Mouse (Mus musculus) right cerebral cortex, postnatal 36 days (tissue): ENCODE data around the gene Med24.

ENCODE experiments used
- DNase-seq, 2 experiments: peaks; one replicate each; pipeline ENCODE4 v3.0.0; 2022; ENCODE audit warnings: low spot score in 2 of 2, mixed read lengths in 1 of 2

The Med24 gene

DNA sequence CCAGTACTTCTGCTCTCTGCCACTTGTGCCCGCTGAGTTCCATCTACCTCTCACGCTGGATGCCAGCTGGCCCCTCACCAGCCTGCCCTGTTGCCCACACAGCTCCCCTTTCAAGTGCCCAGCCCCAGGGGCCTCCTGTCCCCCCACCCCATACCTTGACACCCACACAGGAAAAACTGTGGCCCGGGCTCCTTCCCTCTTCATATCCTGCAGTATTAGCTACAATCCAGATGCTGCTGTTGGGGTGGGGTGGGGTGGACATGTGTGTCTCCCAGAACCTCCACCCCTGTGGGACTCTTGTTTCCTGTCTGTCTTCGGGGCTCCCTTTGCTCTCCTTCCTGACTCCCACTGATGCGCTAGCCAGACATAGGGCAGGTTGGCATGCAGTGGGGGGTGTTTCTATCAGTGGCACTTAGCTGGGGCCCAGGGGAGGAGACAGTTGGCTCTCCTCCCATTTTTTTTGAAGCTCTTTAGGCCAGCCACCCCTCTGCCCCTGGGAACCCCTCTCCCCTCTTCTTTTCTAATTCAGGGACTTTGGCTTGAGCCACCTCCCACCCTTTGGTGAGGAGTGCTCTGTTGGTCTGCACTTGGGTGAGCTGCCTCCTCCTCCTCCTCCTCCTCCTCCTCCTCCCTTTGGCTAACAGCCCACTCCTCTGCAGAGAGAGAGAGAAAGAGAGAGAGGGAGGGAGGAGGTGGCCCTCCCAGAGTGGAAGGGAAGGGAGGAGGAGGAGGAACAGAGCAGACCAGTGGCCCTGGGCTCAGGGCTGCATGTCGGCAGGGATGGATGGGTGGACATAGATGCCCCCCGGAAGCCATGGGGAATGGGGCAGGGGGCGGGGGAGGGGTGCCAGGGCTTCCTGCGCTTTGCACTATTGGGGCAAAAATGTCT is 36.4 kb upstream of the Med24 start:
- DNase-seq, result no peak

DNA sequence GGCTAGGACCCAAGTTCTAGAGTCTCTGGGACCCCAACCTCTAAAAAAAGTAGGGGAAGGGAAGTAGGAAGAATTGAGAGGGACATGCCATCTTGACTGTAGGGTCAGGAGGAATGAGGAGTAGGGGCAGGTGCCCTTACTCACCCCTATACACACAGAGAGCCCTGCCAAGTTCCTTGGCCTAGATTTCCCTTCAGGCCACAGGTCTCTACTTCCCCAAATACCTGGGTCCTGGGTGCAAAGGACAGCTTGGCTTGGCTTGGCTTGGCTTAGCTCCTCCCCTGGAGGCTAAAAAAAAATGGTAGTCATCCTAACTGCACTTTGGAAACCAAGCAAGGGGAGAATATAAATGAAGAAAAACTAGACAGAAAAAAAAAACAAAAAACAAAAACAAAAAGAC is 35.5 kb upstream of the Med24 start:
- no peak for DNase-seq

DNA sequence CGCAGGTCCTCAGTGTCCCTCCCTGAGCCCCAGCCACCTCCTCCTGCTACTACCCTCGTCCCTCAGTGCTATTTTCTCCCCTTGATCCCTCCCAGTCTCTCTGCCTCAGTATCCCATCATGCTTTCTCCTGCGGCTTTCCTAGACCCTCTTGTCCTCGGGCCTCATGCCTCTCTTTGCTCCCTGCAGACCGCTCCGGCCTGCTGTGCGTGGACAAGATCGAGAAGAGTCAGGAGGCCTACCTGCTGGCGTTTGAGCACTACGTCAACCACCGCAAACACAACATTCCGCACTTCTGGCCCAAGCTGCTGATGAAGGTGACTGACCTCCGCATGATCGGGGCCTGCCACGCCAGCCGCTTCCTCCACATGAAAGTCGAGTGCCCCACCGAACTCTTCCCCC is 34.9 kb upstream of the Med24 start:
- no peak for DNase-seq

DNA sequence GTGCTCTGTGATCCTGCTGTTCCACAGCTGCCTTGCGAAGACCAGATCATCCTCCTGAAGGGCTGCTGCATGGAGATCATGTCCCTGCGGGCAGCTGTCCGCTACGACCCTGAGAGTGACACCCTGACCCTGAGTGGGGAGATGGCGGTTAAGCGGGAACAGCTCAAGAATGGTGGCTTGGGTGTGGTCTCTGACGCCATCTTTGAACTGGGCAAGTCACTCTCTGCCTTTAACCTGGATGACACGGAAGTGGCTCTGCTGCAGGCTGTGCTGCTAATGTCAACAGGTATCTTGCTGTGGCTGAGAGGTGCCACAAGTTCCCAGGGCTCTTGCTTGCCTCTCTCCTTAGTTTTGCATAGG is 34.2 kb upstream of the Med24 start:
- no peak for DNase-seq

DNA sequence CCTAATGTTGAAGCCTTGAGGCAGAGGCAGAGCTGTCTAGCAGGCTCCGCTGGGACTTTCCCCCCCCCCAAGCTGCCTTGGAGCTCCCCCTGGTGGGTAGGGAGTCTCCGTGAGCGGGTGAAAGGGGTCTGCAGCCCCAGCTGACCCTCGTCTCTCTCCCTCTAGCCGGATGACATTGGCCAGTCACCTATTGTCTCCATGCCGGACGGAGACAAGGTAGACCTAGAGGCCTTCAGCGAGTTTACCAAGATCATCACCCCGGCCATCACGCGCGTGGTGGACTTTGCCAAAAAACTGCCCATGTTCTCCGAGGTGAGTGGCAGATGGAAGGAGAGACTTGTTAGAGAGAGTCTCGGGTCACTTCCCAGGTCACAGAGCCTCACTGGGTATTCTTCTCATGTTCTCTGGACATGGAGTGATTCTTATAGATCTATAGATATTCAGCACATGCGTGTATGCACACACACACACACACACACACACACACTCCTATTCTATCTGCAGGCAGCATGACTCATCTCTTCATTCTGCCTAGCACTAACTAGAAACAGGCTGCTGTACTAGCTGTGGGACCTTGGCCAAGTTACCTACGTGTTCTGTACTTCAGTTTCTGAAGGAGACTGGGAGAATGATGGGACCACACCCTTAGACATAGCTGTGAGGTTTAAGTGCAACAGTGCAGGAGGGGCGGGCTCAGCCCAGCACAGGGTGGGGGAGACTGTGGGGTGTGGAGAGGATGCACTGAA is 33.7 kb upstream of the Med24 start:
- DNase-seq, result peak in 1 of 2 experiments; percentile 76

DNA sequence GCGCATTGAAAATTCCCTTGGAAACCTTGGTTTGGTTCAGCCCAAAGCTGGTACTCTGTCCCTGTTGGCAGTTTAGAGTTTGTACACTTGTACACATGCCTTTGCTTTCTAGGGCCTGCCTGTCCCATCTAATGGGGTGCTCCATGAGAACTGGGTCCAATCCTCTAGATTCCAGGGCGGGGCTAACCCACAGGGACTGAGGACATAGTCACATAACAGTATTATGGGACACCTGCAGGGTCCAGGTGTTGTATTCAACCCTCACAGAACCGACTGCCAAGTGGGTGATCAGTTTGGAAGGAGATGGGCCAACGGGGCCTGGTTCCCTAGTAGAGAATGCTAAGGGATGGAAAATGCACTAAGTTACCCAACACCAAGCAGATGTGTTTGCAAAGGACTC is 32.7 kb upstream of the Med24 start:
- DNase-seq, result no peak

DNA sequence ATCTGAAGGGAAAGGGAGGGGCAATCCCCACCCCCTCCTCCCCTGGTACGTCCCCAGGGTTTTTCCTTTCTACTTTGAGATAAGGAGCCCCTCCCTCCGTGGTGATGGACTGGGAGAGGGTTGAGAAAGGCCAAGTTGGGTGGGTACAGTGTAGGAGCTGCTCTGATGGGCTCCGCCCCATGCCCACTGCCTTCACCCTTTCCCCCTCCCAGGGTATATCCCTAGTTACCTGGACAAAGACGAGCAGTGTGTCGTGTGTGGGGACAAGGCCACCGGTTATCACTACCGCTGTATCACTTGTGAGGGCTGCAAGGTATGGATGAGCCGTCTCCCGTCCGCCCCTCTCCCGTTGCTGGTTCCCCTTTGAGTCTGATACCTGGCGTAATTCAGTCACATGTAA is 27.5 kb upstream of the Med24 start:
- DNase-seq, result no peak

DNA sequence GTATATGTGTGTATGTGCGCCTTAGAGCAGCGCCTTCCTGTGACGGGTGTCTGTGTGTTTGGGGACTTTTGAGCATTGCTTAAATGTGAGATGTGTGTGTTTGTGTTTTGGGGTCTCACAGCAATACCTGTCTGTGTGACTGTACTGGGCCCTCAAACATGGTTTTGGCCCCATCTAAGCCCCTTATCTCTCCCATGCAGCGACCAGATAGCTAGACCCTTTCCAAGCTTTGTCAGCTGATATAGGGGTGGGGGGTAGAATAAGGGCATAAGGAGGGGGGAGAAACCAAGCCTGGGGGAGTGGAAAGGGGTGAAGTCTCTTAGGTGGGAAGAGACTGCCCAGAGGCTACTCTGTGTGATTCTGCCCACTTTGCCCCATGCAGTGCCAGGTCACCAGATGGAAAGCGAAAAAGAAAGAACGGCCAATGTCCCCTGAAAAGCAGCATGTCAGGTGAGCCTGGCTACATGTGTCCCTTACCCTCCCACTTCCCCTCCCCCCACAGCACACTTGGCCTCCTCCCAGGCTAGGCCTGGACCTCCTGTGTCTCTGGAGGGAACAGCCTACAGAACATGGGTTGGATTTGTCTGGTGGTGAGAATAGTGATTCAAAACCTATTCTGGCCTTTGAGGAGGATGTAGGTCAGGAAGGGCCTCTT is 26.6 kb upstream of the Med24 start:
- DNase-seq, result no peak

DNA sequence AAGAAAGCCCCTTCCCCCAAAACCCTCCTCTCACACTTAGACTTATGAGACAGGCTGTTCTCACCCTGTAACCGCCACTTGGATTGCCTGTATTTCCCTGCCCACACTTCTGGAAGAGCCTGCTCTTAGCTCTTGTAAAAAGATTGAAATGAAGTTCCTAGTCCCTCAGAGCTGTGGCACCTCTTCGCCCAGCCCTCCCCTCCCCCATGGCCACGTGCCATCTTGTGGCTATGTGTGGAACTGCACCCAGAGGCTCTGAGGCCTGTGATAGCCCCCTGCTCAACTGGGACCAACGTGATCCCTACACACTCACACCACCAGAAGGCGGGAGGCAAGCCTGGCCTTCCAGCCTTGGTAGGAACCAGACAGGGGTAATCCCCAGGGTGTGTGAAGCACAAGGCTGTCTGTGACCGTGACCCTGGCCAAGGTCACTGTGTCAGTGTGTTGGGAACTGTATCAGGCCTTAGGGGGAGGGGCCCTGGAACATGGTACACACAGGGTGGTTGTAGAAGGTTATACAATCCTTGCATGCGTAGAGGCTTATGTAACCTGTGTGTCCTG is 25.5 kb upstream of the Med24 start:
- peak in 1 of 2 experiments; percentile 49 for DNase-seq

DNA sequence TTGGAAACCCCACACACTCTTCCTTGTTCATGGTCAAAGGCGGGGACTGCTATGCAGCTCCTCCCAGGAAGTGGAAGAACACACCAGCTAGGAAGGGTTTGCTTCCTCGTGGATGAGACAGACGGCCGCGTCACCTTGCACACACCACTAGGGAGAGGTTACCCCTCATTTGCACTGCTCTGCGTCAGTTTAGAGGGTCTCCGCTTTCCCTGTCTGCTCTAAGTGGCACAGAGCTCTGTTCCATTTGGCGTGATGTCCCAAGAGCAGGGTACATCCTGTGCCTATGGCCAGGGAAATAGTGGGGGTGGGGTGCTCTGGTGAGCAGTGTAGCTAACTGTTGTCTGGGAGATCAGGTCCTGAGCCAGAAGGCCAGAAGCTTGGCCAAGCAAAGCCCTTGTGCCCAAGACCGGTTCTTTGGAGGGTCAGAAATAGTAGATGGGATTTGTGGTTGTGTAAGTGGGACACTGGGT is 25.0 kb upstream of the Med24 start:
- no peak for DNase-seq

DNA sequence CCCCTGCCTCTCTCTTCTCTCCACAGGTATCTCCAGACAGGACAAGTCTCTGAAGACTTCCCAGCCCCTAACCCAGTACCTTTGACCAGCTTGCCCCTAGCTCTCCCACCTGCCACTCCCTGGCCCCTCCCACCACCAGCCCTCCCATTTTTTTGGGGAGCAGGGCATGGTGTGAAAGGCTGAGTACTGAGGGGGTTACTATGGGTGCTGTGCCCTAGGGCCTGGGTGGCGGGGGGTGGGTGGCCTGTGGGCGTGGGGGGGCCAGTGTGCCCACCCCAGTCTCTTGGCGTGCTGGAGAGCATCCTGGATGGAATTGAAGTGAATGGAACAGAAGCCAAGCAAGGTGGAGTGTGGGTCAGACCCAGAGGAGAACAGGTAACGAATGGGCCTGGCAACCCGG is 24.0 kb upstream of the Med24 start:
- no peak for DNase-seq

DNA sequence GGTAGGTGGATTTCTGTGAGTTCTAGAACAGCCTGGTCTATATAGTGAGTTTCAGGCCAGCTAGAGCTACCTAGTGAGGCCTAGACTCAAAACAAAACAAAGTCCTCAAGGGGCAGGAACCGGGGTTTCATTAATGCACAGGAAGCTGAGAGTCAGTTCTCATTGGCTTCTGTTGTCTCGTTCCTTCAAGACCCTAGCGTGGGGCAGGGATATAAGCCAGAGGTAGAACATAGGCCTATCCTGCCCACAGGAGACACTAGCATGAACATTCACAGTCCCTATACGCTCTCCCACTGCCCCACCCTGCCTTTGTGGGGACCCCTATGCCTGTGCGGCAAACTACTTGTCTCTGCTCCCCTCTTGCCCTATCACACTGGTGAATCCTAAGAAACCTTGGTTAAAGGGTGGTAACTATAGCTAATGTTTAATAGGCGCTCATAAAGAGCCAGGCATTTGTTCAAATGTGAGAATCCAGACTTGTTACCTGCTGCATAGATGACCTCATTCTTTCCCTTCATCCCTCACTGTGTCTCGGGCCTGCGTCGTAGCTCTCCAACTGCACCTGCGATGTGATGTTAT is 23.4 kb upstream of the Med24 start:
- no peak for DNase-seq

DNA sequence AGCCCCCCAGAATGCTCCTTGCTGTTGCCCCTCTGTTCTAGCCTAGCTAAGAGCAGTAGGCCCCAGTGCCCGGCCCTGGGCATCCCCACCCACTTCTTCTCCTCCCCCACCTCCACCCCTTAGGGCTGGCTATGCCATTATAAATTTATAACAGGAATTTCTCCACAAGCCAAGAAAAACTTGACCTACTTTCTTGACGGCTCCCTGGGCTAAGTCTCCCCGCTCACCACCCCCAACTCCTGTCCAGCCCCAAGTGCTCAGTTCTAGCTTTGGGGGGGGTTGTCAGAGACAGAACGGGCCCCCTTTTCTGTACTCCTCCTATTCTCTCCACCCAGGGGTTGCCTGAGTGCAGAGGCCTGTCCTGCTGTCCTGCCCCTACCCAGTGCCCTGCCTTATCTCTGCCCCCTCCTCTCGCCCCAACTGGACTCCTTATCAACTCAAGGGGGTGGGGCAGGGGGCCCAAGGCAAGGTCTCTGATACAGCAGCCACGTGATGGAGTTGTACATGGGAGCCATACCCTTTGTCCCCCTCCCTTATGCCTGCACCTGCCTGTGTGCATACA is 22.1 kb upstream of the Med24 start:
- no peak for DNase-seq

DNA sequence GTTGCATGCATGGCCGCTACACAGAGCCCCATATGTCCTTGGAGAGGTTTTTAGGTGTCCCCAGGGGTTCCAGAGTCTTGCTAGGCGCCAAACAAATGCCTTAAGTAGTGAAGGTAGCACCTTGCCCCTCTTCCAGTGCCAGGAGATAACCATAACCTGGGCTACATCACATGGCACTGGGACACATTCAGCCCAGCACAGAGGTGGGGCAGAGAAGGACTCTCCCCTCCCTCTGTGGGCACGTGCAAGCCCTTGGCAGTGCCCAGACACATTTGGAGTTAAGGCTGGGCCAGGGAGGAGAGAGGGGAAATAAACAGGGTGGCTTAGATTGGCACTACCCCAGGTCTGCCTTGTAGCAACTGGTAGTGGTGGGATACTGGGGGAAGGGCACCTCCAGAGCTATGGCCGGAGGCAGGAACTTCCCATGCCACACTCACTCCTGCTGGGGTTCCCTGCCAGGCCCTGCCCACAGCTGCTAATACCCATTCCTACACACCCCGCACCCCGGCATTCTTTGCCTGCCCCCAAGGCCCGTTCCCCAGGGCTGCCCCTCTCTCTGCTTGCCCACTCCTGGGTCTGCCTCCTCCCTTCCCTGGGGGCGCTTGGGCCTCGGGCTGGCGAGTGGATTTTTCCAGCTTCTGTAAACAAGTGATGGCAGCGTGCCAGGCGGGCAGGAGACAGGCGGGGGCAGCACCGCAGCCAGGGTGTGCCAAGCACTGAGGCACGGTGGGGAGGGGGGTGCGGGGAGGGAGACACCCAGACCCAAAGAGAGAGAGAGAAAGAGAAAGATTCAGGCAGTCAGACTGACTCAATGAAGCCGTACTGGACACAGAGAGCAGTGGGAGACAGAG is 21.3 kb upstream of the Med24 start:
- DNase-seq, result peak in 1 of 2 experiments; percentile 75

DNA sequence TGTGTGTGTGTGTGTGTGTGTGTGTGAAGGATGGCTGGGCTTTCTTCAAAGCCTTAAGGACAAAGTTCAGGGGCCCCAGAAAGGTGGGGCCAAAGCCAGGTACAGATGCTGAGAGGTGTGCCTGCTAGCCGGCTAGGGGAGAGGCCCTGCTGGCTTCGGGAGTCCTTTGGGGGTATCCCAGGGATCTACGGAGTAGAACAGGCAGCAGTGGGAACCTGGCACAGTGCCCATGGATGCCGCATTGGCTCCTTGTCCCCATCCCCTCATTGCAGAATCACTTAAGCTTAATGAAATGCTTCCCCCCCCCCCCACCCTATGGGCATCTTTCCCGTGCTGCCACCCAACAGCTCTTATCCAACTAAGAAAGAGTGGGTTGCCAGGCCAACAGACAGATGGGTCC is 20.5 kb upstream of the Med24 start:
- DNase-seq, result peak in 1 of 2 experiments; percentile 17

DNA sequence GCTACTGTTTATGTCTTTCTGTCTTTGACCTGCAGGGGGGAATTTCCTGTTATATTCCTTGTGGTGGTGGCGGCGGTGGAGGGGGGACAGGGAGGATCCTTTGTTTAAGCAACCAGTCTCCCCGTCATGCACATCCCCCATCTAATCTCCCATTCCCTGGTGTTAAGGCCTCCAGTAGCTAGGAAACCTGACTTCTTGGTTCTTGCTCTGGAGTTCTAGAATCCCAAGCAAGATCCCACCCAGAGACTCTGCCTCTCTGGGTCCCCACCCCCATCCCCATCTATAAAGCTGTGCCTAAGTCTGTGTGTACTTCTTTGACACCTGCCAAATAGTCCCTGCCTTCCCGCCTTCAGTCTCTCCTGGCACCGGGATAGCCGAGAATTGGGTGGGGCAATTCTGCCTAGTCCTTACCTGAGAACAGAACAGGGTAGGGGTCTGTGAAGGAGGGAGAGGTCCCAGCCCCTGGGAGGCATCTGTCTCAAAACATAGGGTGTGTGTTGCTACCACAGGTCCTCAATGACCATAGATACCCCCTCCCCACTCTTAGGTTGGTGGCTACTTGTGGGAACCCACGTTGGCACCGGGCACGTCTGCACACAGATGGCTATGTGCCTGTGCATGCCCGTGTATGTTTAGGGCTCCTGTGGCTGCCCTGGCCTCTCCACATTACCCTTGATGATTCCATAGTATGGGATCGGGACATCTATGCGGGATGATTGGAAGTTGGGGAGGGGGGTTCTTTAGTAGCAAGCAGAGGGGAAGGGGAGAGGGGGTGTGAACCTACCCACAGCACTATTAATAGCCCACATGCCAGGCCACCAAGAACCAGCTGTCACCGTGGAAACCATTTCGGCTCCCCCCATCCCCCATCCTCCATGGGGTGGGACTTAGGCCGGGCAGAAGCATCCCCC is 19.5 kb upstream of the Med24 start:
- no peak for DNase-seq

DNA sequence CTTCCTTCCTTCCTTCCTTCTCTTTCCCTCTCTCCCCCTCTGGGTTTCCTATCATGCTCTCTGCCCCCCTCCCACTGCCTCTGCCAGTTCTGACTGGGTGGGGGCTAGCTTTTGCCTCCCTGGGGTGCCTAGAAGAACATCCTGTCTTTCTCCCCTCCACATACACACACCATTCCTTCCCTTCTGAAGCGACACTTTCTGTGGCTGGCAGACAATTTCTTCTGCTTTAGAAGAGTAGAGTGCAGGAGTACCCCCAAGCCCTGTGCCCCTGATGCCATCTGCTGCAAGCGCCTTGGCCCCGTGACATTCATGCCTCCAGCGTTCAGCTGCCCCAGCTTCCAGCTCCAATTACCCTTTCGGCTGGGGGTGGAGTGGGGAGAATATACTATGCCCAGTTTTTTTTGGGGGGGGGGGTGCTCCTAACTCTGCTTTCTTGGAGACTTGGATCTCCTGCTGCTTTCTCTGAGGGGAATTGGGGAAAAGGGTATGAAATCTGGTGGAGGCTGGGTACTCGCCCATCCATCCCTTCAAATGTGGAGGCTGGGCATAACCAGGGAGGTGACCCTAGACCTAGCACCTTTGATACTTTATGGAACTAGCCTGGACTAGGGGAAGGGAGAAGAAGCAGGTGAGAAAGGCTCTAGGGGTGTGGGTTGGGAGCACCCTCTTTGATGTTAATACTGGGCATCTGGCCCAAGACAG is 18.7 kb upstream of the Med24 start:
- DNase-seq, result no peak

DNA sequence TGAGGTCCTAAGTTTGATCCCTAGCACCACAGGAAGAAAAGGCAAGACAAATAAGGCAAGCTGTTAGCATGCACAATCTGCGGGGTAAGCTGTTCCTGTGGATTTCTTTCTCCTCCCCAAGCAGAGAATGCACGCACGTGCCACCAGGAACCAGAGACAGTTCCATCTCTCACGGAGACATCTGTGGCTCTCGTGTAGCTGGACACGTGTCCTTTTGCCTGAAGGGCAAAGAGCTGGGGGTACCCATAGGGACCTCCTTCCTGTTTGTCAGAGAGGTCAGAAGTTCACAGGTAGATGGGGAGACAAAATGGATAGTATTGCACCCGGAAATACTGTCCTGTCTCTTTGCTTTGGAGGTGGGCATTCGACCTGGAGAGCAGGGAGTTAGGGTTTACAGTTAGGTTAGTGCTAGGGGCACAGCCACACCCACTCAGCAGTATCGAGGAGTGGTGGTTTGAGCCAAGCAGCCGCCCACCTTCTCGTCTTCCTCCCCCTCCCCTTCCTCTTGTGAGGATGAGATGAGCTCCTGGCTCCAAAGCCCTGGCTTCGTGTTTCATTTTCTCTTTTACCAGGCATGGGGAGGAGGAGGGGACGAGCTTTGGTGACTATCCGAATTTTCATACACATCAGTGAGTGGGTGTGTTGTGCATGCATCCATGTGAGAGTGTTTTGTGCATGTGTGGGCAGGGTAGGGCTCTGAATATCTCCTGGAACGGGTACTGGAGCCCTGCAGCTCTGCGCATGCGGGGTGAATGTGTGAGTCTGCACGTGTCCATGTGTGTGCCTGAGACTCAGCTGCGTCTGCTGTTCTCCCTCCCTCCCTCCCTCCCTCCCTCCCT is 17.8 kb upstream of the Med24 start:
- DNase-seq, result peak; percentile 97
